Mouse (Mus musculus) megakaryocyte, embryonic 14.5 days (primary cell): ENCODE data around the gene Gpt2.

Experiments
- FLI1 ChIP-seq: IDR thresholded peaks from 2 replicates; pipeline ENCODE4 v1.6.1; 2012; ENCODE audit warnings: low read length, inconsistent platforms, mixed read lengths
- GATA1 ChIP-seq: IDR thresholded peaks from 3 replicates; pipeline ENCODE4 v1.6.1; 2012; ENCODE audit warnings: mixed read lengths, low read length, inconsistent platforms, borderline replicate concordance

- no peak for TF ChIP-seq GATA1
- TF ChIP-seq FLI1, result no peak
Observed at GRCm38 (mm10) chr8:85498577-85498976, 6.2 kb downstream of the Gpt2 start.
